Mouse (Mus musculus): ENCODE measurements around the gene Nek8.

DNA sequence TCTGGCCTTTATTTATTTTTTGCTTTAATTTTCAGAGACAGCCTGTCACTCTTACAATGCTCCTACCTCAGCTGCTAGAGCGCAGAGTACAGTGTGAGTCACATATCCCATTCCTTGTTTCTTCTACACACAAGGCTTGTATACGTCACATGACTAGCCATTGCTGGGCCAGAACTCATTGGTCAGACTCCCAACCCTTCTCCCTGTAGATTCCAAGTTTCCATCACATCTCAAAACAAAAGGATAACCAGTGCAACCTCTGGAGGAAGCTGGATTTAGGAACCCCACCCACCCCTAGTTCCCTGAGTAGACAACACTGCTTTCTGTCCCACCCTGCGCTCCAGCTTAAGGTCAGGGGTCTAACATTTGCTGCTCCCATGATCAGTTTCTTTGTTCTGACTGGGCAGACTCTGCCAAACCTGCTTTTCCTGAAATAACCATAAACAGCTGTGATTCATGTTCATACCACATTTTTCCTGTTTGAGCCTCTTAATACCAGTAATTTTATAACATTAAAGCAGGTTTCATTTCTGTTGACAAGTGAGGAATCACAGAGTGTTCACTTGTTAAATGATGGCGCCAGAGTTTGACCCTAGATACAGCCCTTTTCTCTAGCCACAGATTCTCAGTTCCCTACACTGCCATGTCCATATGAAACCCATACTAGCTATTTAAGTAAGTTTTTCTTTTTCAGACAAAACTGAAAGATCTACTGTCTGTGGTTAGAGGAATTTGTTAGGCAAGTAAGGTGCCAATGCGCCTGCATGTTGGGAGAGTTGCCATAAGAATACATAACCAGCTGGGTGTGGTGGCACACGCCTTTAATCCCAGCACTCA is 29.6 kb downstream of the Nek8 start:
- TF ChIP-seq POLR2A (IDR thresholded peaks at IDR 0.05; ENCODE audit: insufficient read depth, low read depth, low read length) = no peak
- TF ChIP-seq CTCF (IDR thresholded peaks at IDR 0.05; ENCODE audit: insufficient read depth, low read depth, low read length) = no peak
